Mouse (Mus musculus): Measurements from ENCODE around the gene Ahdc1.

The Ahdc1 gene

GRCm38 (mm10) chr4:133011028-133011820 lies at the start of gene Ahdc1:
Gene Ahdc1 (plus strand): TSS chr4:133011260.
- DNase-seq (ENCODE audit: low read depth), result peak; percentile 93

DNA sequence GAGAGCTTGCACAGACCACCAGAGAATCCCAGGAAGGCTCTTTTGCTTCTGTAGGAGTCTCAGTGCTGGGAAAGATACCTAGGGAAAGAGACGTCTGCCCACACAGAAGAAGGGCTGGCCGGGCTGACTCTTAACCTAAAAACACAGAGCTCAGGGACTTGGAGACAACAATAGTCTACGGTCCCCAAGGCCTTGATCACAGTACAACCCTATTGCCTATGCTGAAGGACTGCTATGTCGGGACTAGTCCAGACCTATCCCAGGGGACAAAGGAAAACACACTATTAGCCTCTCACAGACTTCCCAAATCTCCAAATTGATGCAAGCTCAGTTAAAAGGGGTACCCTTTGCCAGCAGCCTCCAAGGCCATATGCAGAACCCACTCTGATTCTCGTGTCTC lies 49.2 kb upstream of the Ahdc1 start:
- no peak for DNase-seq (ENCODE audit: low read depth)

DNA sequence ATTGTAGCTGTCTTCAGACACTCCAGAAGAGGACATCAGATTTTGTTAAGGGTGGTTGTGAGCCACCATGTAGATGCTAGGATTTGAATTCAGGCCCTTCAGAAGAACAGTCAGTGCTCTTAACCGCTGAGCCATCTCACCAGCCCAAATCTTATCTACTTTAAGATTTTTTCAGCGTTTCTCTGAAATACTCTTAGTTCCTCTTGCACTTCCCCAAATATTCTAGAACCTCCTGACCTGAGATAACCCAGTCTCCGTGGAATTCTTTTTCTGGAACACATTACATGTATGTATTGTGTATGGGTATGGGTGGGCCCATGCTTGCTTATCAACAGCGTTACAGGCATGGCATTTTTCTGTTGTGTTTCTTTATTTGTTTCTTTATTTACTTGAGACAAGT lies 48.4 kb upstream of the Ahdc1 start:
- DNase-seq (ENCODE audit: low read depth), result no peak

GRCm38 (mm10) chr4:132963436-132963835 lies 47.6 kb upstream of the Ahdc1 start:
- no peak for DNase-seq (ENCODE audit: low read depth)

DNA sequence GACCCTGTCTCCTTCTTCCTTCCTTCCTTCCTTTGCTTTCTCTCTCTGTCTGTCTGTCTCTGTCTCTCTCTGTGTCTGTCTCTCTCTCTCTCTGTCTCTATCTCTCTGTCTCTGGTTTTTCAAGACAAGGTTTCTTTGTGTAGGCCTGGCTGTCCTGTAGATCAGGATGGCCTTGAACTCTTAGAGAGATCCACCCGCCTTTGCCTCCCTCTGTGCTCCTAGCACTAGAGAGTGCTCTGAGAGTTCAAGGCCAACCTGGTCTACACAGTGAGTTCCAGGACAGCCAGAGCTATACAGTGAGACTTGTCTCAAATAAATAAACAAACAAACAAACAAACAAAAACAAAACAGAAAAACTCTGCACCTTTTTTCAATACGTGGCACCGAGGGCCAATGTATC lies 47.0 kb upstream of the Ahdc1 start:
- DNase-seq (ENCODE audit: low read depth), result no peak

DNA sequence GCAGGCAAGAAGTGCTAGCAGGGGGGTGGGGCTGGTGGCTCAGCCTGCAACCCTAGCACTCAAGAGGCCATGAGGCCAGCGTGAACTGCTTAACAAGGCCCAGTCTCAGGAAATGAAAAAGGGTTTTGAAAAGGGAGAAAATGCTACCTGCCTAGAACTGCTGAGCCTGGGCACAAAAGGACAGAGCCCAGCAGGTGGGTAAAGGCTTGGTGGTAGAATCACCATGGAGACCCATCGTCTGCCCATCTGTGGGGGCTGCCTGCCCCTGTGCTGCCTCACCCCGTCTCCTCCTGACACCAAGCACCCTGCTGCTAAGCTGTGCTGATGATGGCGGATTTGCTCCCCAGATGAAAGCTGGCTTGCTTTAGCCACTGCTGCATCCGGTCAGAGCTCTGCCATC lies 46.6 kb upstream of the Ahdc1 start:
- DNase-seq (ENCODE audit: low read depth), result no peak

GRCm38 (mm10) chr4:132968105-132968938 lies 42.7 kb upstream of the Ahdc1 start:
- no peak for DNase-seq (ENCODE audit: low read depth)

DNA sequence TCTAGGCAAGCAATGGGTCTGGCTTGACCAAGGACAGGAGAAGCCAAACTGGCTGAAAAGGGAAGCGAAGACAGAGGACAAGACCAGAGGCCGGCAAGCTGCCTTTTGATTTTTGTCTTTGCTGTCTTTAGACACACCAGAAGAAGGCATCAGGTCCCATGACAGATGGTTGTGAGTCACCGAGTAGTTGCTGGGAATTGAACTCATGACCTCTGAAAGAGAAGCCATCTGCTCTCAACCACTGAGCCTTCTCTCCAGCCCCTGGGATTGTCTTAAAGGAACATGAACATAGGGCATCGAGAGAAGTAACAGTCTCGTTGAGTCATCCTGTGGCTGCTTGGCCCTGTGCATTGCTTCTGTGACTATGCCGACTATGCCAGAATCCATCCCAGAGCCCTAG lies 39.5 kb upstream of the Ahdc1 start:
- peak; percentile 34 for DNase-seq (ENCODE audit: low read depth)

DNA sequence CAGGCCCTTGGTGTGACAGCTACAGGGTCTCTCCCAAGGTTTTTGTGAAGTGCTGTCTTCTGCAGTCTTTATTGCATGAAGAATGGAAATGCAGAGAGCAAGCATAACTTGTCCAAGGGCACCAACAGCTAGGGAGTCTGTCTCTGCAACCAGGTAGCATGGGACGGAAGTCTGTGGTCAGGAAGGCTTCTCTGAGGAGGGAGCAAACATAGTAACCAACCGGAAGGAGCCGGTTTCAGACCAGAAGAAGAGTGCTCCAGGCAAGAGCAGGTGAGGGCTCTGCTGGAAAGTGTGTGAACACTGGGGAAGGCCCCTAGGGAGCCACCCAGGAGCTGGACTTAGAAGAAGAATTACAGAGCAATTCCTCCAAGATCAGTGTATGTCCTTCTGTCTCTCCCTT lies 39.0 kb upstream of the Ahdc1 start:
- peak; percentile 77 for DNase-seq (ENCODE audit: low read depth)

DNA sequence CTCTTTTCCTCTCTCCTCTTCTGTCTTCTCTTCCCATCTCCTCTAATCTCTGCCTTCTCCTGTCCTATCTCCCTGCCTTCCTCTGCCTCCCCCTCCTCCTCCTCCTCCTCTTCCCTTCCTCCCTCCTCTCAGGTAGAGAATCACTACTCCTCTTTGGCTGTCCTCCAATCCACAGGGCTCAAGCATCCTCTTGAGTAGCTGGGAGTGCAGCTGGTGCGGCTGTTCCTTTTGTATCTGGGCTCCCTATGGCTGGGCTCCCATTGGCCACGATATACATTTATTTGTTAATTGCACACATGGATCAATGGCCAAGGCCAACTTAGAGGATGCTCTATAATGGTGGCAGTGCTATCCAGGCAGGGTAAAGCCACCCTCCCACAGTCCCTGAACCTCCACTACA lies 38.5 kb upstream of the Ahdc1 start:
- no peak for DNase-seq (ENCODE audit: low read depth)

- DNase-seq (ENCODE audit: low read depth), result no peak
Observed at GRCm38 (mm10) chr4:132973186-132973585, 37.9 kb upstream of the Ahdc1 start.

DNA sequence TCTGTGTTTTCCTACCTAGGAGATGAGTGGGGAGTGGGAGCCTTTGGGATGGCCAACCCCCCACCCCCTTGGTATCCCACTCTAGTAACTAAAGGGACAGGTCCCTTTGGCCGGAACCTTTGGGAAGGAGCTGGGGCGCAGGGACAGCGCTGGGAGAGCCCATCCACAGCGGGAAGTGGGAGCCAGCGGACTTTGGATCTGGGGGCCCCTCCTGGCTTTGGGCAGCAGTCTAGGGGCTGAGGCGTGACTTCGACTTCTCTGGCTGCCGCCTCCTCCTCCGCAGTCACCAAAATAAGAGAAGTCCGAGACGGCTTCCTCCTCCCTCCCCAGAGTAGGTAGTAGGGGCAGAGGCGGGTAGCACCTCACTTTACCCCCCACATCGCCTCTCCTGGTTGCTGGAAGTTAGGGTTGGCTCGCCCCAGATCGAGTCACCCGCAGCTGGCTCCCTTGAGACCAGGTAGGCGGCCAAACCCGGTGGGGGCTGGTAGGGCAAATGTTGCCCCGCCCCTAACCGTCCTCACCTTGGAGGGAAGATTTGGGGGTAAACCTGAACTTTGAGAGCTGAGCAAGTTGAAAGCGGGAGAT lies 37.2 kb upstream of the Ahdc1 start, which contains the start of gene Fgr:
Gene Fgr, plus strand, starts transcription at position 282 of the 585 bp plus-strand sequence.
- DNase-seq (ENCODE audit: low read depth), result peak; percentile 40

DNA sequence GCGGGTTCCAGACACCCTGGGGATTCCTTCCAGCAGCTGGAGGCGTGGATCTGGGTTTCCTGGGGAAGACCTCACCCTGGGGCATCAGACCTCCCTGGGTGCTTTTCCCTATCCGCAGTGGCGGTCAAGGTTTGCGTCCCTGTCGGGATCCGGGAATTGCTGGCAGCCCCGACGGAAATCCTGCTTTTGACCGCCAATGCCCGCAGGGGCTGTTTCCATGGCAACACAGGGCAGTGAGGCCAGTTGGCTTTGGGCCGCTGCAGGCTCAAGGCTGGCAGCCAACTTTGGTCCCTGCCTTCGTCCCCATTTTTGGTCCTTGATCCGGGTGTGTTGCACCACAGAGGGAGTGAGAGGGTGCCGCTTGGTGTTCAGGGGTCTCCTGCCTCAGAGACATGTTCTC lies 36.2 kb upstream of the Ahdc1 start:
- DNase-seq (ENCODE audit: low read depth), result no peak

DNA sequence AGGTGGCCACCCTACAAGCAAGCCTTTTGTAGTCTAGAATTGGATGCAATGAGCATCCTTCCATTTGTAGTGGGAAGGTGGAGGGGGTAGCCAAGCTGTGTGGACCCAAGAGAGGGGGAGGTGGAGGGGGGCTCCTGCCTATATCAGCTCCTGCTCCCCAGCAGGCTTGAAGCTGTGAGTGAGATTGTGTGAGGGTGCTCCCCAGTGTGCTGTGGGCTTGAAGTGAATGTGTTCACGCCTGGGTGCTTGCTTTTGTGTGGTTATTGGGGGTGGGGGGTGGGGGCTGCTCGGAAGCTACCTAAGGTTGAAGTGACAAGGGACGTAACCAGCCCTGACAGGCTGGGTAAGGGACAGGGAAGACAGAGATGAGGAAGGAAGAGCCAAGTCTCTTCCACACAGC lies 35.3 kb upstream of the Ahdc1 start:
- DNase-seq (ENCODE audit: low read depth), result peak; percentile 62

GRCm38 (mm10) chr4:132976729-132977128 lies 34.3 kb upstream of the Ahdc1 start:
- peak; percentile 54 for DNase-seq (ENCODE audit: low read depth)

DNA sequence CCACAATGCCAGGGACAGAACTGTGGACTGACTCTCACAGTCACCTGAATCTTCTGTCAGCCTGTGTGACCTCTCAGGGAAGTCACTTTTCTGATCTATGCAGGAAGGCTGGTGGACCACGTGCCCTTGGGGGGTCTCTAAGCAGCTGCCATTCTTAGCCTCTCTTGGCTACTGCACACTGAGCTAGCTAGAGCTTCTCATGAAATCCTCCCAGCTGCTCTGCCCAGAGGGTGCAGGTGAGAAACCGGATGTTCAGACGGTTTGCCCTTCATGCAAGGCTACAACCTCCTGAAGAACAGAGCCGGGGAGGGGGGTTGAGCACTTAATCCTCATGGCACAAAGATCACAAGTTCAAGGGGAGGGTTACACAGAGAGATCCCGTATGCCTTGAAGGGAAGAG lies 33.5 kb upstream of the Ahdc1 start:
- DNase-seq (ENCODE audit: low read depth), result peak; percentile 67

DNA sequence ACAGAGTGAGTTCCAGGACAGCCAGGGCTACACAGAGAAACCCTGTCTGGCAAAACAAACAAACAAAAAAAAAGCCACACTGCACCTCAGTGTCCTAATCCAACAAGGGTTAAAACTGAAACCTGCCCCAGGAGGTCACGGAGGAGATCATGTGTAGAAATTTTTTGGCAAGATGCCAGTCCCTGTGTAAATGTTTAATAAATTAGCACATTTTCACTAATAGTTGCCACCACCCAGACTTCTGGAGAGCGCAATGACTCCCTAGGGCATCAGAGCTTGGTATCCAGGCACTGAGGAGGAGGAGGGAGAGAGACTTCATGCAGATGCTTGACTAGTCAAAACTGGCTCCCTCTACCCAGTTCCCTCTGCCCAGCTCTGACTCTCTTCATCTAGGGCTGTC lies 31.9 kb upstream of the Ahdc1 start:
- no peak for DNase-seq (ENCODE audit: low read depth)

DNA sequence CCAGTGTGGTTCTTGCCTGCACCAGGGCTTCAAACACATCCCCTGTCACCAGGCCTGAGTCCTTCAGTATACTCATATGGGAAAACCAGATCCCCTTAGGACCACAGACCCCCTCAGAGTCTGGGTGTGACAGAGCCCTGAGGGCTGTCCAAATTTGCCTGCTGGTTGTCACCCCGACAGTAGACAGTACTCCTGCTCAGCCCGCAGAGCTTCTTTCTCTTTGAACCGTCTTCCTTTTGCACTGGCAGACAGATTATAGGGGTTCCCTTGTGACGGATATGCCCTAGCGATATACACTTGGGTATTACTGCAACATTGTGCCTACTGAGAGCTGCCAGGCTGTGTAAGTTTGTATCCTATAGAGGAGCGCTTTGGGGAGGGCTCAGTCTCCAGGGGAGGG lies 29.4 kb upstream of the Ahdc1 start:
- DNase-seq (ENCODE audit: low read depth), result peak; percentile 61

GRCm38 (mm10) chr4:132982999-132983398 lies 28.1 kb upstream of the Ahdc1 start:
- DNase-seq (ENCODE audit: low read depth), result no peak

GRCm38 (mm10) chr4:132983664-132984512 lies 27.2 kb upstream of the Ahdc1 start:
- no peak for DNase-seq (ENCODE audit: low read depth)

GRCm38 (mm10) chr4:132988581-132989355 lies 22.3 kb upstream of the Ahdc1 start:
- no peak for DNase-seq (ENCODE audit: low read depth)
